Mouse (Mus musculus) heart, adult 8-10 months (tissue): ENCODE measurements around the gene Eef1akmt2. TPM values are rescaled to one million over a fixed set of nuclear protein-coding genes. Genes with fewer than 3 reads are reported as not detected.

Experiments
- DNase-seq: peaks from one replicate; pipeline ENCODE4 v3.0.0; 2022; ENCODE audit warnings: low spot score
- total RNA-seq, 4 experiments: library from RNA; stranded (reverse); gene quantifications; 2 replicates each; pipeline ENCODE4 v1.2.4; 2022

Gene Eef1akmt2
- total RNA-seq, 4 experiments from 2014 or later, result 6.2 to 10.0 (median 8.4) TPM

DNA sequence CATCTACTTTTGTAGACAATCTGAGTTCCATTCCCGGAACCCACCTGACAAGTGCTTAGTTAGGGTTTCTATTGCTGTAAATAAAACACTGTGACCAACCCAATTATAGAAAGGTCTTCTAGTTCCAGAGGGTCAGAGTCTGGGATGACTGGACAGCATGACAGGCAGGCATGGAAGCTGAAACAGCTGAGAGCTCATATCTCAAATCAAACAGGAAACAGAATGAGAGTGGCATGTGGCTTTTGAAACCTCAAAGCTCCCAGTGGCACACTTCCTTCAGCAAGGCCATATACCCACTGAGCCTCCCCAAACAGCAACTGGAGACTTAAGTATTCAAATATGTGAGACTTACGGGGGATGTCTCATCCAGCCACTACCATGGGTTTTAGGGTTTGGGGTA is 20.6 kb upstream of the Eef1akmt2 start:
- no peak for DNase-seq

DNA sequence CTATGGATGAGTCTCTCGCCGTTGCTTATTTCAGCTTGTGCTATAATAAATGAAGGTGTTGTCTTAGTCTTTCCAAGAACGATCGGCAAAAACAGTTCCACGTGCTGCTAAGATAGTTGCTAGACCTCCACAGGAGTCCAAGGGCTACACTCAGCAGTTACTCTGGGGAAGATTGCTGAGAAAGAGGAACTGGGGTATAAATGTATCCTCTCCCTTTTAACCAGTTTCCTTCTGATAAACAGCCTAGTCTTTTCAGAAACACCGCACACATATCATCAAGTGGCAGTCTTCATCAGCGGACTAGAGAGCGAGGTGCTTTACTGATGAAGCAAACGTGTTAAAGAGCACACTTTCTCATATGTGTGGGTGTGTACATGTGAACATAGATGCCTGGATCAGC is 13.8 kb upstream of the Eef1akmt2 start:
- no peak for DNase-seq

DNA sequence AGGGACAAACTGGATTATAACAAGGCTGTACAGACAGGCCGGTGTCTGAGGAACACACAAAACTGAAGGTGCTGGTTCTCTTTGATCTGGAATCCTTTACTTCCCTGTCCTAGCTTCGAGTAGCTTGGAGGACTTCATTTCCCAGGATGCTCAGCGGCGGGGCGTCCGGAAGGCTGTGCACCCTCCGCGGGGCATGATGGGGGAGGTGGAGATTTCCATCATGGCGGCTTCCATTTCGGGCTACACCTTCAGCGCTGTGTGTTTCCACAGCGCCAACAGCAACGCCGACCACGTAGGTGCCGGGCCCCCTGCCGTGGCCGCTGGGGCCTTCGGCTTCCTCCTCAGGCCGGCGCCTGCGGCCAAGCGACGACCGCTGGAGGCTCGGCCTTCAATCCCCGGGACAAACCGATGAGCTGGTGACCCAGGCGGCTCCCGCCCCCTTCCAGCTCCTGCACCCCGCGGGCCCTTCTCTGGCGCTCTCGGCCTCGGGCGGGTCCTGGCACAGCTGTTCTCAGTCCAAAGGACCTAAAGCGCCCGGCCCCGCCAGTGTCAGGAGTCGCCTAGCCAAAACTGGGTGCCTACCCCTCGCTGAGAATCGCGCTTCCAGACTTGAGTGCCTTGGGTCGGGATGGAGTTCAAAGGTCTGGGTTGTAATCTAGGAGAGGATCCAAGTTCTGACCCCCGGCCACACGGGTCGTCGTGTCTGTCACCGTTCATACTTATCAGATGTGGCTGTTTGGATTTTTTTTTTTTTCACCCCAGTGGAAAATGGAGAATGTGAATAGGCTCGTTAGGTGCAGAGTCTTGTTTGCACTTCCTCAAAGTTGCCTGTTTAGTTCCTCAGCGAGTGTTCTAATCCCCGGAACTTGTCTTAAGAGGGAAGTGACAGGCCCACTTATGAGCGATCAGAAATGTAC is 6.8 kb upstream of the Eef1akmt2 start, which contains the start of gene Abraxas2:
Abraxas2 (plus strand) TSS at position 184 of the 917 bp plus-strand sequence.
- DNase-seq, result peak; percentile 93

DNA sequence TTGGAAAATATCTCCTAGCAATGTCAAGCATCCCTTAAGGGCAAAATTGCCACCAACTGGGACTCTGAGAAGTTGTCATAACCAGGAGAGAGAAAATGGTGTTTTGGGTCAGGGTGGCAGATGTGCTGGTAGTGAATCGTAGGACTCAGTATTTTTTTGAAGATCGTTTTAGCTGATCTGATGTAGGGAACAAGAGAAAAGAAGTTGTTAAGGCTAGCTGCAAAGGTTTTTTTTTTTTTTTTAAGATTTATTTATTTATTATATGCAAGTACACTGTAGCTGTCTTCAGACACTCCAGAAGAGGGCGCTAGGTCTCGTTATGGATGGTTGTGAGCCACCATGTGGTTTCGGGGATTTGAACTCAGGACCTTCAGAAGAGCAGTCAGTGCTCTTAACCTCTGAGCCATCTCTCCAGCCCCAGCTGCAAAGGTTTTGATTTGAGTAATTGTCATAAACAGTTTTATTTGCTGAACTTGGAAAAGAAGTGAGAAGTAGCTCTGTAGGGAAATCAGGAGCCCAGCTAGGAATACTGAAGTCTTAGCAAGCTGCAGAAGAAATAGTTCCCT is 5.7 kb upstream of the Eef1akmt2 start:
- no peak for DNase-seq

DNA sequence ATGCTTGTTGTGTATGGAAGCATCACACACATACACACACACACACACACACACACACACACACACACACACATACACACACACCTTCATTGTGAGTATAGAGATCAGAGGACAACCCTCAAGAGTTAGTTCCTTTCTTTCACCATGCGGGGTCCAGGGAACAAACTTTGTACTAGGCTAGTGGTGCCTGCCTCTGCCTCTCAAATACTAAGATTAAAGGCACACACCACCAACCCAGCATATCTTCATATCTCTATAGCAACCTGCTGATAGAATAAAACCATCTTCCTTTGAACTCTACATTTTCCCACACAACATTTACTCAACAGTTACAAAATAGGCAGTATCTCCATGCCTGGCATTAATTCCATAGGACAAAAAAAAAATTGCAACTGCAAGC is 3.6 kb upstream of the Eef1akmt2 start:
- DNase-seq, result no peak

DNA sequence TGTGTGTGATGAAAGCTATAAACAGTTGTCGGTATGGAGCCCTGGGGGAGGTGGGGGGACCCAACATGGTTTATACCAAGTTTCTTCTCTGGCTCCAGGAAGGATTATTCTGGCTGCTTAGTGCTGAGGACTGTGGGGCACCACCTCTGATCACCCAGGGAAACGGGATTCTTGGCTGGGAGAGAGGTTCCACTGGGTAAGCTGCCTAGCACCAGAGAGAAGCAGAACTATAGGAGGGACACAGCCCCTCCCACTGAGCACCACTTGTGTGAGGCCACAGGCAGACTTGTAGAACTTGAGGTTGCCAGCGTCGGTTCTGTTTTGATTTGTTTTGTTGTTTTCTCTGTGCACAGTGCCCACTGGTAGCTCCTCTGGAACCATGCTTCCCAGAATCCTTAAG is 1.5 kb upstream of the Eef1akmt2 start:
- no peak for DNase-seq

DNA sequence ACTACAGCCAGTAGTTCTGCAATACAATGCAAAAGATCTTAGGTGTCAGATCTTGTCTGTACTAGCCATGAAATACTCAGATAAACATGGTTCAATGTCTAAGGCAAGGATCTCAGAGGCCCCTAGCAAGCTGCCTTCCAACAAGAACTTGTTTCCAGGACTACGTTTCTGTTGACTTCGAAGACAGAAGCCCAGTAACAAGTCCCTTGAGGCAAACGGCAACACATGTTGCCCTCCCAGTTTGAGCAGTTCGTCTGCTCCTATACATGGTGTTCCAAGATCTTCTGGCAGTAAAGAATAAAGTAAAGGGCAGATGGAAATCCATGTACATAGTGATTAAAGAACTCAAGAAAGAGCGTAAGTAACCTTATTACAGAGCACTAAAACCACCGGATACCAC is 888 bp upstream of the Eef1akmt2 start:
- DNase-seq, result no peak

DNA sequence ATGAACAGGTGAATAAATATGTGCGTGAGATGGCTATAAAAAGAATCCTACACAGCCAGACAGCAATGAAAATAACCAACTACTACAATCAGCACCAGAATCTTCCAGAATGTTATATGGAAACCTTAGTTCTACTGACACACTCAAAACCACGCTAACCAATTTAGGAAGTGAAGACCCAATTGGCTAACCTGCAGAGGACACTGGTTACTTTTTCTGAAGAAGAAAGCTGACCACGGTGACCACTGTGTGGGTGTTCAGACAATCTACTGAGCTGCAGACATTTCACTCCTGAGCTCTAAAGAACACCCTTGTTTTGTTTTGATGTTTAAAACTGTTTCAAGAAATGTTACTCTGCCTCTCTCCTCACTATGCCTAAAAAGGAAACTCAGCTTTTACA is 9.3 kb downstream of the Eef1akmt2 start:
- no peak for DNase-seq

DNA sequence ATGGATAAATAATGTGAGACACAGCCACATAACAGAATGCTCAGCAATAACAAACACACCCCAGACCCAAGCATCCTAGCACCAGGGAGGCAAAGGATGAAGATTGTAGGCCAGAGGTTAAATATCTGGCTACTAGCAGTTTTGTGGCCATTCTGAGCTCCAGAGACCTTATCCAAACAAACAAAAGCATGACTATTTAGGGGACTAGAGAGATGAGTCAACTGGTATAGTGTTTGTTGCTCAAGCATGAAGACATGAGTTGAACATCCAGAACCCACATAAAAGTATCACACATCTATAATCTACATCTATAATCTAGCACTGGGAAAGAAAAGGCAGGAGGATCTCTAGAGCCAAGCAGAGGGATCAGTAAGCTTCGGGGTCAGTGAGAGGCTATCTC is 10.0 kb downstream of the Eef1akmt2 start:
- no peak for DNase-seq

DNA sequence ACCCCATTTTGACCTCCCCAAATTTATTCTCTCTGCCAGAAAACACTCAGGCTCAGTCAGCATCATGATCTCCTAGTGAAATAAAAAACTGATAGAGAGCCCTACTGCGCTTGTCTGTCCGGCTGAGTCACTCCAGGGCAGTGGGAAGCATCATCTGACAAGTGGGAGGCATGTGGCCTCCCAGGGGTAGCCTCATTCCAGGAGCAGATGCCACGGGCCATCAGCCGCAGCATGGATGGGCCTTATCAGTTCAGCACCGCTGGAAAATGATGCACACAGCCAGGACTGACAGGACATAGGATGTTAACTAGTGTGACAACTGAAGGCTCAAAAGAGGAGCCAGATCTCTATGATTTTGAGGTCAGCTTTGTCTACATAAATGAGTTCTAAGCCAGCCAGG is 11.2 kb downstream of the Eef1akmt2 start:
- DNase-seq, result no peak

DNA sequence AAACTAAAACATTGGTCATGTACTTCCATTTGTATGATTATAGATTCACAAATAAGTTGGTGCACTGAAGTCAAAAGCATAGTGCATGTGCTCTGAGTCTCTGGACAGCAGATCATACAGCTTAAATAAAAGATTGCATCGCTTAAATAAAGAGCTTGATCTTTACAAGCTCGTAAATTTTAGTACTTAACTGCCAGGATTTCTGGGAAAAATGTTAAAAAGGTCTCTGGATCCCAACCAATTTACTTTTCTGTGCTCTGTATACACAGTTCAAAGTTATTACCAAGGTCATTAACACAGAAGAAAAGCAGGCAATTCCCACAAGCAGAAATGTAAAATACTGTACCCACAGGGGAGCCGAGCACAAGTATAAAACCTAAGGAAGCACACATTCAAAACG is 21.5 kb downstream of the Eef1akmt2 start:
- no peak for DNase-seq

DNA sequence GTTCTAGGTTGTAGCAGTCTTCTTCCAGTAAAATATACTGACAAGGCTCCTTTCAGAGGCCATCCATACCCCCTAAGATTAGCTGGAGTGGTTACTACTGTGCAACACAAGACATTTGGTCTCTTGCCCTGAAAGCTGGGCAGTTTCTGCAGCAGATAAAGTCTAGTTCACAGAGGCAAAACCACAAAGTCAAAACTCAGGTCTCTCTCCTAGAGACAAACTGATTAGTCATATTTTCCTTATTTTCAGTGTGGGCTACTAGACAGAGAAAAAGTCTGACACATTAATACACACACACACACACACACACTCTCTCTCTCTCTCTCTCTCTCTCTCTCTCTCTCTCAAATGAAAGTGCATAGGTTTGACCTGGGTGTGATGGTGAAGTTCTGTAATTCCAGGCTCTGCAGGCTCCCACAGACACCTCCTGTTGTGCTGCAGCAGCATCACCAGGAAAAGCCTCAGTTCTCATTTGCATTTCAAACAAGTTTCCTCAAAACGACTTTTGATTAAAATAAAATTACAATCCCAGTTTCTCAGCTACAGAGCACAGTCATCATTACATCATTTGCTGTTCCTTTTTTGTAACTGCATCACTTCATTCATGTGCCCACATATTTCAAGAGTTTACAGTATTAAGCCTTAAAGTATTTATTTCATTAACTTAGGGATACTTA is 28.0 kb downstream of the Eef1akmt2 start:
- no peak for DNase-seq

DNA sequence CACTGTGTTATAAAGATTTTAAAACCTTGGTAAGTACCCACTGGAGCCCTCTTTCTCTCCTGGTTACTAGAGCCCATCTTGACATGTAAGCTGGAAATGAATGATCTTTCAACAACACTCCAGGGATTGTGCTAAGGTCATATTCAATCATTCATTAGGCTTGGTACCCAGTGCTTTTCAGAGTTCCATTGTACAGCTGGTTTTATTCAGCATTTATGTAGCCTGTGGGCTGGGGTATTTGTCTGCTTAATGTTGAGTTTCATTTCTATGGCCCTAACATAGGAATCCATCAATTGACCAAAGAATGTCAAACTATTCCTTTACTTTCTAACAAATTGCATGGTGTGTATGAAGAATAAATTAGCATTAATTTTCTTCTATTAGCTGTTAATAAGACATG is 28.6 kb downstream of the Eef1akmt2 start:
- no peak for DNase-seq

DNA sequence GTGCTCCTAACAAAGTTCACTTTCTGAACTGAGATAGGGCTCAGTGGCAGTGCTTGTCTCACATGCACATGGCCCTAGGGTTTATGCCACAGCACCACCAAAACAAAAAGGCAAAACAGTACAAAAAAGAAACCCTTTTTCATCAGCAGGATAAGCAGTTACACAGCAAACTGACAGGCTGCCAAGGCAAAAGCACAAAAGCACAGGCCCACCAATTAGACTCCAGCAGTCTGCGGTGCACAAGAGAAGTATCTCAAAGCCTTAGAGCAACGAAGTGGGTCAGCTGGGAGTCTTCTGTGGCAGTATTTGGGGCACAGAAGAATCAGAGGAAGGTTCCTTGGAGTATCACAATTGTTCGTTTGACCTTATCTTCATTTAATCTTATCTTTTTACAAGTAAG is 31.8 kb downstream of the Eef1akmt2 start:
- DNase-seq, result no peak

DNA sequence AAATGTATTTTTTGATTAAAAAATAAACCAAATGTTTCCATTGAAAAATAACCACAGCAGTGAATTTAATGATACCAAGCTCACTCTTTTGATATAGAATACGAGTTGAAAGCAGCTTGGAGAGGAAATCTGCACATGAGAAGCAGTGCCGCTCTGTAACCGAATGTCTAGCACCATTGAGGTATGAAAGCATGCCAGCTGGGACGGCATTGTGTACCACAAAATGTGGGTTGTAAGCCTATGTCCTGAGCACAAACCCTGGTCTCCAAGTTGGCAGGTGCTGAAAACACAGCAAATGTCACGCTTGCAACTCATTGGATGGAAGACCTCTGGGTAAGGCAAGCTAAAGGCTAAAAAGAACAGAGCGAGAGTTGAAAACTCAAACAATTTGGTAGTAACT is 35.4 kb downstream of the Eef1akmt2 start:
- DNase-seq, result no peak

DNA sequence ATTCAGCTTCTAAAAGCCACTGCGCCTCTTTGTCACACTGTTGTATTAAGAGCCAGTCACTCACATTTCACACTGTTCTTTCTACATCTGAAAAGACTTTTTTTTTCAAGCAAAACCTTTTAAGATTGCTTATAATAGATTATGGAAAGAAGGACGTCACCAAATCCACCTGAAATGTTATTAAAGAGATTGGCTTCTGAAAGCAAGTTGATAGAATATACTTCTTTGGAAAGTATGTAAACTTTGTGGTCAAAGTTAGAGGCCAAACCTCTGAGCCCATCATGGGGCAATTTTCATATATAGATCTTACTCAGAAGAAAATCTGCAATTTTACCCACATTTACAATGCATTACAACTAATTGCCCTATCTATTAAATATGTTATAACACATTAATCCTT is 35.9 kb downstream of the Eef1akmt2 start:
- no peak for DNase-seq

DNA sequence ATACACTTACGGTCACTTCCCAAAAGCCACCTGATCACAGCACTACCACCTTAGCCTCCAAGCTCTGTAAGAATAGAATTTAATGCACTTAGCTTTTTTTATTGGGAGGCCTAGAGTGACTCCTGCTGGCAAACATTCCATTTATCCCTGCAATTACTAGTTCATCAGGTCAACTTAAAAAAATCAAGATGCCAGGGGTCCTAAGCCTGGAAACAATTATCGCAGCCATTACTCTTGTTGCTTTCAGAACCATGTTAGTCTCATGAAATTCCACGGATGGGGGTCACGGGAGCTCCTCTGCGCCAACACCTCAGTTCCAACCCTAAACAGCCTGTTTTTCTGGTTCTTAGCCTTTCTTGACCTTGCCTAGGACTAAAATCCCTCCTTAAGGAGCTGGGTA is 37.4 kb downstream of the Eef1akmt2 start:
- no peak for DNase-seq

DNA sequence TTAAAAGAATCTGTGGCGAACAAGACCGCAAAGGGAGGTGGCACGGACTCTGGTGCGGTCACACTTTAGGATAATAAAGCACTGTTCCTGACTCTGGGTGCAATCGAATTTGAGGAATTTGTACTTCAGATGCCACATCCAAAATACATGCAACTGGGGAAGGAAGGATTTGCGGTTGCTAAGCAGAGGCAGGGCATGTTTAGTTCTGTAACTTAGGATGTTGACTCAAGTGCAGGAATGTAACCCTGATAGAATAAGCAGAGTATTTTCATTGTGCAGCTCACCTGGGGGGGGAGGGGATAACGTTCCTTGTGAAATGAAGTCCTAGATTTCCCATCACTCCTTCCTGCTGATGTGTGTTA is 38.4 kb downstream of the Eef1akmt2 start:
- DNase-seq, result no peak

DNA sequence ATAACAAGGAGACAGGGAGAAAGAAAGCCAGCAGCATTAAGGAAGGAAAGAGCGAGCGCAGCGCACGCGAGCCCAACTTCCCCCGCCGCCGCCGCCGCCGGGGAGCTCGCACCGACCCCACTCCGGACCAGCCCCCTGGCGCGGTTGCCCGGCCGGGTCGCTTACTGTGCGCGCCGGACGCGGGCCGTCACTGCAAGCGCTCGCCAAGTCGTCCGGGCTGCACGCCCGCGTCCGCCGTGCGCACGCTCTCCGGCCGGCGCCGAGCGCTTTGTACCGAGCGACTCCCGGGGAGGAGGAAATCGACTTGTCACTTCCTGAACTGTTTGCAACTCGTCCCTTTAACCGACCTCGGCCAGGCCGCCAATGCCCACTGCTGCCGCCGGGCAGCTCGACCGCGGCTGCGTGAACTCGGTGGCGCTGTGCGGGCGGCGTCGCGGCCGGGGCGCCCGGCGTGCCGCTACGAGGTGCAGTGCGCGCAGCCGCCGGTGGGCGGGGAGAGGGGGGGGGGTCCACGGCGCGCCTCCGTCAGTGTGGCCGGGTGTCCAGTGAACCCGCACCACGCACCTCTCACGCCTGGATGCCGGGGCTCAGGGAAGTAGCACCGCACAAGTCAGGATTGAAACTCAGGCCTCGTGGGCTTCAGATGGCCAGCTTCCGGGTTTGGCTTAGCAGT is 38.9 kb downstream of the Eef1akmt2 start, which contains the start of gene Fam53b:
Fam53b (minus strand) TSS at position 471 of the 673 bp plus-strand sequence.
- DNase-seq, result no peak

DNA sequence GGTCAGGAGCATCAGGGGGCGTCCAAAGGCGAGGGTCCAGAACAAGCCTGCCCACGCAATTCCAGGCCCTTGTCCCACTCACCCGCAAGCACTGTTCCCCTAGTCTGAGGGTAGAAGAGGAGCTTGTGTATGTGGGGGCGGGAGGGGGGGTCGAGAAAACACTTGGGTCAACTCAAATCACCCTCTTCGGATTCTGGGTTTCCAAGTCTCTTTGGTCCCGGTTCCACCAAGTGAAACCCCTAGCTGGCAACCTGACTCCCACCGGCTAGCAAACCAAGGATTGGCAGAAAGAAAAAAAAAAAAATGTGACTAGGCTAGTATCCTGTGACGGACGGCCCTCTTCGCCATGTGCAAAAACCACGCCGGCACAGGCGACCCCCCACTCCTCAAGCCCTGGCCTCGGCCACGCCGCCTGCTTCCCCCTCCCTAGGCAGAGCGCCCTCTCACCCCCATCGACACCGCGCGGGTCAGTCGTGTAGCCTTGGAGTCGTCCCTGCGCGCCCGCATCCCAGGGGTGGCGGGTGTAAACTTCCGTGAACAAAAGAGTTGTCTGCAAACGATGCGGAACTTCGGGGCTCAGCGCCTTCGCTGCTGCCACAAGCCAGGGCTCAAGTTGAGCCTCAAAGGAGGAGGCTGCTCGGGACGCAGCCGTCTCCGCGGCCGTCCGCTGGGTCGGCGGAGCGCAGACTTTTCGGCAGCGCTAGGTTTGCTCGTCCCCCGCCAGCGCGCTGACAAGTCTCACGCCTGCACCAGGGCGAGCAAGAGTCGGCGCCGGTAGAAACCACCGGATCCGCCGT is 39.7 kb downstream of the Eef1akmt2 start:
- DNase-seq, result no peak
